In genomic region chr13:20556739-20557138, GRCm38 (mm10) we compare ENCODE assay signal across 19 mouse cellular contexts.
DNase-seq lines count a peak whose midpoint lies in the region; ATAC-seq and TF ChIP-seq lines count a peak whose summit lies in the region.
"Had no signal": no experiment of that assay in that cellular context is flagged by ENCODE, and none has a peak within 500 bp of the region (broad histone marks: within the 10 kb centered on the region; RNA-seq: fewer than 3 reads in every experiment).

No protein-coding gene starts in this region.

- no peak for DNase-seq in forebrain, postnatal 0 days
- no peak for DNase-seq in midbrain, embryonic 14.5 days
- peak; percentile 48 for DNase-seq in stomach, postnatal 0 days (ENCODE audit: low spot score)
- no peak for DNase-seq in right cerebral cortex, adult 2 months (ENCODE audit: low spot score in 2 of 2)
- no peak for DNase-seq in urinary bladder, postnatal 36 days (ENCODE audit: low spot score in 2 of 2)
- DNase-seq: adrenal gland, adult 8-10 months; cerebellum, adult 9-11 months; gastrocnemius, postnatal 25 days; lung, adult 18-20 months; thymus, postnatal 14 days had no signal

- ATAC-seq in forebrain, embryonic 12.5 days (ENCODE audit: low FRiP score), result peak; percentile 27; the same call in 1 of the 2 replicates
- no peak for ATAC-seq in forebrain, postnatal 0 days
- ATAC-seq in midbrain, embryonic 13.5 days, result peak; percentile 40; the same call in 1 of the 2 replicates
- no peak for ATAC-seq in midbrain, embryonic 14.5 days (ENCODE audit: low FRiP score, low TSS enrichment)
- ATAC-seq in intestine, embryonic 16.5 days, result peak; percentile 81
- ATAC-seq in stomach, postnatal 0 days (ENCODE audit: low FRiP score, low TSS enrichment), result peak; percentile 73; the same call in 1 of the 2 replicates
- ATAC-seq: CD4-positive, CD25-positive, alpha-beta regulatory T cell, adult 4 months; Patski had no signal

- H3K9ac ChIP-seq in forebrain, embryonic 12.5 days, result no peak overlapping the region
- no peak overlapping the region for H3K9ac ChIP-seq in forebrain, postnatal 0 days
- no peak overlapping the region for H3K9ac ChIP-seq in midbrain, embryonic 13.5 days (replicated peaks)
- no peak overlapping the region for H3K9ac ChIP-seq in midbrain, embryonic 14.5 days (replicated peaks; ENCODE audit: low read length)
- no peak overlapping the region for H3K9ac ChIP-seq in intestine, embryonic 16.5 days (ENCODE audit: low read depth, low read length)
- no peak overlapping the region for H3K9ac ChIP-seq in stomach, postnatal 0 days (ENCODE audit: low read length)
- H3K9ac ChIP-seq: embryonic facial prominence, embryonic 13.5 days had no signal

- no peaks in the 10 kb centered on the region; the same call in 1 of the 2 replicates for H3K4me1 ChIP-seq in forebrain, embryonic 12.5 days
- H3K4me1 ChIP-seq in forebrain, postnatal 0 days (ENCODE audit: insufficient read depth), result no peaks in the 10 kb centered on the region
- H3K4me1 ChIP-seq in midbrain, embryonic 13.5 days (replicated peaks), result no peaks in the 10 kb centered on the region
- H3K4me1 ChIP-seq in midbrain, embryonic 14.5 days (ENCODE audit: control insufficient read depth, insufficient read depth, low read length), result no peaks in the 10 kb centered on the region
- no peaks in the 10 kb centered on the region for H3K4me1 ChIP-seq in intestine, embryonic 16.5 days (ENCODE audit: control insufficient read depth, insufficient read depth, low read length)
- H3K4me1 ChIP-seq in stomach, postnatal 0 days (replicated peaks; ENCODE audit: control insufficient read depth, insufficient read depth), result no peaks in the 10 kb centered on the region
- H3K4me1 ChIP-seq: embryonic facial prominence, embryonic 13.5 days; heart, embryonic 10.5 days had no signal

- no peak overlapping the region for H3K27ac ChIP-seq in forebrain, embryonic 12.5 days
- no peak overlapping the region for H3K27ac ChIP-seq in forebrain, postnatal 0 days (ENCODE audit: low read depth, low read length)
- H3K27ac ChIP-seq in midbrain, embryonic 13.5 days, result no peak overlapping the region
- H3K27ac ChIP-seq in midbrain, embryonic 14.5 days (replicated peaks; ENCODE audit: low read depth, low read length), result no peak overlapping the region
- H3K27ac ChIP-seq in intestine, embryonic 16.5 days (ENCODE audit: low read length), result no peak overlapping the region
- H3K27ac ChIP-seq in stomach, postnatal 0 days (replicated peaks), result no peak overlapping the region
- H3K27ac ChIP-seq: embryonic facial prominence, embryonic 13.5 days; heart, embryonic 10.5 days had no signal

- no peak for TF ChIP-seq CTCF in forebrain, postnatal 0 days (IDR thresholded peaks at IDR 0.05; ENCODE audit: low read depth)
- TF ChIP-seq CTCF in stomach, postnatal 0 days (IDR thresholded peaks at IDR 0.05; ENCODE audit: low read depth), result no peak

- no peaks in the 10 kb centered on the region for H3K27me3 ChIP-seq in forebrain, embryonic 12.5 days
- no peaks in the 10 kb centered on the region for H3K27me3 ChIP-seq in forebrain, postnatal 0 days (ENCODE audit: insufficient read depth, low read length)
- no peaks in the 10 kb centered on the region for H3K27me3 ChIP-seq in midbrain, embryonic 13.5 days
- H3K27me3 ChIP-seq in midbrain, embryonic 14.5 days (ENCODE audit: control insufficient read depth, insufficient read depth, low read length), result no peaks in the 10 kb centered on the region
- no peaks in the 10 kb centered on the region for H3K27me3 ChIP-seq in intestine, embryonic 16.5 days (replicated peaks; ENCODE audit: control insufficient read depth, insufficient read depth, low read length)
- no peaks in the 10 kb centered on the region for H3K27me3 ChIP-seq in stomach, postnatal 0 days (ENCODE audit: control insufficient read depth, insufficient read depth, low read length)
- H3K27me3 ChIP-seq: embryonic facial prominence, embryonic 13.5 days; Patski had no signal

- H3K4me3 ChIP-seq in forebrain, embryonic 12.5 days (replicated peaks), result no peak overlapping the region
- no peak overlapping the region for H3K4me3 ChIP-seq in forebrain, postnatal 0 days (ENCODE audit: low read depth, low read length)
- H3K4me3 ChIP-seq in midbrain, embryonic 13.5 days (replicated peaks), result no peak overlapping the region
- no peak overlapping the region for H3K4me3 ChIP-seq in midbrain, embryonic 14.5 days (replicated peaks; ENCODE audit: low read depth, low read length)
- H3K4me3 ChIP-seq in intestine, embryonic 16.5 days (ENCODE audit: low read length), result no peak overlapping the region
- H3K4me3 ChIP-seq in stomach, postnatal 0 days (ENCODE audit: low read depth, low read length), result no peak overlapping the region
- H3K4me3 ChIP-seq: embryonic facial prominence, embryonic 13.5 days; heart, embryonic 10.5 days; myocyte had no signal

- TF ChIP-seq EP300 in stomach, postnatal 0 days (optimal IDR thresholded peaks at IDR 0.05), result no peak

- H3K36me3 ChIP-seq in forebrain, embryonic 12.5 days (replicated peaks), result no peaks in the 10 kb centered on the region
- no peaks in the 10 kb centered on the region for H3K36me3 ChIP-seq in forebrain, postnatal 0 days (ENCODE audit: insufficient read depth)
- no peaks in the 10 kb centered on the region for H3K36me3 ChIP-seq in midbrain, embryonic 13.5 days
- H3K36me3 ChIP-seq in midbrain, embryonic 14.5 days (ENCODE audit: control insufficient read depth, insufficient read depth, low read length), result no peaks in the 10 kb centered on the region
- no peaks in the 10 kb centered on the region for H3K36me3 ChIP-seq in intestine, embryonic 16.5 days (ENCODE audit: control insufficient read depth, insufficient read depth, low read length)
- no peaks in the 10 kb centered on the region for H3K36me3 ChIP-seq in stomach, postnatal 0 days (ENCODE audit: control insufficient read depth, insufficient read depth, low read length)
- H3K36me3 ChIP-seq: embryonic facial prominence, embryonic 13.5 days; heart, embryonic 10.5 days had no signal

- WGBS in forebrain, embryonic 12.5 days, result 84% methylated on average over 10 of the region's 10 CpGs
- WGBS in forebrain, postnatal 0 days, result 77% methylated on average over 10 of the region's 10 CpGs
- WGBS in midbrain, embryonic 13.5 days, result 82% methylated on average over 10 of the region's 10 CpGs
- WGBS in midbrain, embryonic 14.5 days, result 86% methylated on average over 10 of the region's 10 CpGs
- 82% methylated on average over 10 of the region's 10 CpGs for WGBS in intestine, embryonic 16.5 days
- 67% methylated on average over 10 of the region's 10 CpGs for WGBS in stomach, postnatal 0 days

- H3K9me3 ChIP-seq in forebrain, embryonic 12.5 days, result no peaks in the 10 kb centered on the region
- no peaks in the 10 kb centered on the region for H3K9me3 ChIP-seq in forebrain, postnatal 0 days (ENCODE audit: low read length)
- H3K9me3 ChIP-seq in midbrain, embryonic 13.5 days, result 0 out of 2 replicates have a peak, but pooled peaks cover 3% of the 10 kb centered on the region
- H3K9me3 ChIP-seq in midbrain, embryonic 14.5 days (ENCODE audit: control insufficient read depth, low read length), result no peaks in the 10 kb centered on the region
- H3K9me3 ChIP-seq in intestine, embryonic 16.5 days (ENCODE audit: control insufficient read depth, low read length), result no peaks in the 10 kb centered on the region
- H3K9me3 ChIP-seq in stomach, postnatal 0 days (ENCODE audit: control insufficient read depth, low read length), result no peaks in the 10 kb centered on the region
- H3K9me3 ChIP-seq: embryonic facial prominence, embryonic 13.5 days; heart, embryonic 10.5 days had no signal

- no peak overlapping the region for H3K4me2 ChIP-seq in forebrain, embryonic 12.5 days
- H3K4me2 ChIP-seq in forebrain, postnatal 0 days (ENCODE audit: low read depth), result no peak overlapping the region
- H3K4me2 ChIP-seq in midbrain, embryonic 13.5 days (replicated peaks), result no peak overlapping the region
- H3K4me2 ChIP-seq in midbrain, embryonic 14.5 days (ENCODE audit: low read length), result no peak overlapping the region
- H3K4me2 ChIP-seq in intestine, embryonic 16.5 days (ENCODE audit: low read depth, low read length), result no peak overlapping the region
- H3K4me2 ChIP-seq in stomach, postnatal 0 days (replicated peaks; ENCODE audit: low read depth), result no peak overlapping the region
- H3K4me2 ChIP-seq: embryonic facial prominence, embryonic 13.5 days; liver, embryonic 11.5 days had no signal

Comparison
In these comparisons a context has a peak if more than half of its experiments do, and no peak if none do; other contexts are left out.
1. ATAC-seq: peak in forebrain, embryonic 12.5 days (single experiment), midbrain, embryonic 13.5 days (single experiment), intestine, embryonic 16.5 days (single experiment) and stomach, postnatal 0 days (single experiment); none in forebrain, postnatal 0 days (single experiment) and midbrain, embryonic 14.5 days (single experiment).